Mouse (Mus musculus) heart, embryonic 12.5 days (tissue): ENCODE measurements around the gene Wbp2. TPM values are rescaled to one million over a fixed set of nuclear protein-coding genes. Genes with fewer than 3 reads are reported as not detected.
A peak's percentile ranks its signal among the peaks of the same experiment; 100 is the strongest.
"Not testable (repeated sequence)": the region's sequence is repeated elsewhere in the genome, so short reads cannot be mapped to it uniquely, and the experiment has no call there.

Experiments used
- ATAC-seq: fragments of 200-750 bp; cut with Nextera tagmentation; 2 replicates; pipeline ENCODE4 v1.8.0; 2017; ENCODE audit warnings: moderate TSS enrichment, moderate library complexity; ENCODE audit not compliant: insufficient number of reproducible peaks, low FRiP score
- H3K27ac ChIP-seq: fragments of 300-500 bp; sonication (generic); 2 replicates; pipeline ENCODE4 v1.5.1; 2016; ENCODE audit warnings: mild to moderate bottlenecking, moderate library complexity; ENCODE audit not compliant: poor library complexity, severe bottlenecking
- H3K27me3 ChIP-seq: fragments of 300-500 bp; sonication (generic); replicated peaks from 2 replicates; pipeline ENCODE4 v1.6.1; 2016; ENCODE audit warnings: mild to moderate bottlenecking, moderate library complexity
- H3K36me3 ChIP-seq: fragments of 300-500 bp; sonication (generic); 2 replicates; pipeline ENCODE4 v1.6.1; 2016; ENCODE audit warnings: mild to moderate bottlenecking, moderate library complexity
- H3K4me1 ChIP-seq: fragments of 300-500 bp; sonication (generic); replicated peaks from 2 replicates; pipeline ENCODE4 v1.6.1; 2016; ENCODE audit warnings: mild to moderate bottlenecking
- H3K4me2 ChIP-seq: fragments of 300-500 bp; sonication (generic); 2 replicates; pipeline ENCODE4 v1.6.1; 2016; ENCODE audit warnings: mild to moderate bottlenecking, moderate library complexity
- H3K4me3 ChIP-seq: fragments of 300-500 bp; sonication (generic); 2 replicates; pipeline ENCODE4 v1.5.1; 2016; ENCODE audit warnings: mild to moderate bottlenecking
- H3K9ac ChIP-seq: fragments of 300-500 bp; sonication (generic); 2 replicates; pipeline ENCODE4 v1.6.1; 2016; ENCODE audit warnings: mild to moderate bottlenecking, moderate library complexity
- H3K9me3 ChIP-seq: fragments of 300-500 bp; sonication (generic); replicated peaks from 2 replicates; pipeline ENCODE4 v1.6.1; 2016; ENCODE audit warnings: mild to moderate bottlenecking, moderate library complexity
- WGBS: fragments of 180-500 bp; shearing (Covaris S2); methylation state at CpG from one replicate; pipeline ENCODE4 v1.1.7; 2016; 5-methylcytosine and 5-hydroxymethylcytosine counted together
- polyA plus RNA-seq: library from polyadenylated mRNA; unstranded; fragments of >200 nt; fragmentation: Nextera tagmentation; extraction: Ambion mirVana; gene quantifications from 2 replicates; pipeline ENCODE4 v1.2.1, GENCODE M21; 2016

The Wbp2 gene
- polyA plus RNA-seq, 1 experiment from 2014 or later, result 137 TPM

DNA sequence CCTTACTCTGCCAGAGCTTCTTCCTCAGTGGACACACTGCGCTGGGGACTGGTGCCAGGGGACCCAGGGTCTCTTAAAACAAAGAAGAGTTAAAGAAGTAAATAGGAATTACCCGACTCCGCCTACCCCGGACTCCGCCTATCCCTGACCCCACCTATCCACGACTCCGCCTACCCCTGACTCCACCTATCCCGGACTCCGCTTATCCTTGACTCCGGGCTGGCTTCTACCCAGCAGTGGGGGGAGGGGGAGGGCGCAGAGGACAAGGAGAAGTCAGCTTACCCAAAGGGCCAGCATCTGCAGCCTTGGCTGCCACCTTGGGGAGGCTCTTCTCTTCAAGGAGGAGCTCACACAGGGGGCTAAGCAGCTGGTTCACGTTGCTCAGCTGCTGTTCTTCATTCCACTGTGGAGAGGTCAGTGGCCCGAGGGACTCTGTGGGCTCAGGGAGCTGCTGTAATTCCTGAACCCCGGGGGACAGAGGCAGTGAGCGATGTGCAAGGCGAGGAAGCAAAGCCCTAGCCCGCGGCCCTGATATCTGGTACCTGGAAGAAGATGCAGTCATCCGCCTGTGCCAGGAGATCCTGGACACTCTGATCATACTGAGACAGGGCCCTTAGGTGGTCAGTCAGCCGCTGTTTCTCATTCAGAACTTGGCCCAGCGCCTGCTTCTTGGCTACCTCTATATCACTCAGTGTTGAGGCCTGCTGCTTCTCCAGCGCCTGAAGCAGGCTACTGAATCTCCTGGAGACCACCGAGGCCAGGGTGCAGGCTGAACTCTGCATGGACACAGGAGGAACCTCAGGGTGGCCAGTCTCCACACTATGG, 40.6 kb upstream of the Wbp2 start, which contains the start of gene Trim47:
Gene Trim47 (minus strand): TSS at position 55 of the 825 bp plus-strand sequence.
- 29% methylated on average over 23 of the region's 23 CpGs for WGBS
- Histone ChIP-seq H3K4me2 (peak within 1 kb of the TSS; percentile 51), H3K36me3 (peaks cover 47% of the 10 kb centered on the region), H3K27ac (peak within 1 kb of the TSS; percentile 28), H3K9me3 (peaks cover 4% of the 10 kb centered on the region; the same call in 1 of the 2 replicates), H3K4me3 (no peak within 1 kb of the TSS), H3K9ac (peak within 1 kb of the TSS; percentile 49), H3K4me1 (peaks cover 35% of the 10 kb centered on the region), H3K27me3 (no peaks in the 10 kb centered on the region)
- ATAC-seq, result peak; percentile 62

DNA sequence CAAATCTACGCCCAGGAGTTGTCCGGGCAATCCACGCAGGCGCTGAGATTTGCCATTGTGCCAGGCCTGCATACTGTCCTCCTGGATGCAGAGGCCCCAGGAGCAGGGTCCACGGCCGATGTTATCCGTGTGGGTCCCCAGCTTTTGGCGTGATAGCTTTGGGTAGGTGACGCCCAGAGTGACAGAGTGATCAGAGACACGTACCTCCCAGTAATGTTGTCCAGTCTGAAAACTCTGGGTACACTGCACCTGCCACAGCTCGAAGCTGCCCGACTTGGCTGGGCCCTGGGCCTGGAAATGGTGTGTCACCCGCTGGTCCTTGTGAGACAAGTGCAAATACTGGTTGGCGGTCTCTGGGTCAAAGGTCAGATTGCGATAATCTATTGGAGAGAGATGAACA, 39.5 kb upstream of the Wbp2 start:
- Histone ChIP-seq H3K27me3 (no peaks in the 10 kb centered on the region), H3K9me3 (peaks cover 4% of the 10 kb centered on the region; the same call in 1 of the 2 replicates), H3K4me3 (no peak overlapping the region), H3K4me2 (no peak overlapping the region), H3K36me3 (peaks cover 46% of the 10 kb centered on the region), H3K9ac (no peak overlapping the region), H3K27ac (no peak overlapping the region), H3K4me1 (peaks cover 28% of the 10 kb centered on the region)
- WGBS, result 91% methylated on average over 15 of the region's 15 CpGs
- ATAC-seq, result no peak

DNA sequence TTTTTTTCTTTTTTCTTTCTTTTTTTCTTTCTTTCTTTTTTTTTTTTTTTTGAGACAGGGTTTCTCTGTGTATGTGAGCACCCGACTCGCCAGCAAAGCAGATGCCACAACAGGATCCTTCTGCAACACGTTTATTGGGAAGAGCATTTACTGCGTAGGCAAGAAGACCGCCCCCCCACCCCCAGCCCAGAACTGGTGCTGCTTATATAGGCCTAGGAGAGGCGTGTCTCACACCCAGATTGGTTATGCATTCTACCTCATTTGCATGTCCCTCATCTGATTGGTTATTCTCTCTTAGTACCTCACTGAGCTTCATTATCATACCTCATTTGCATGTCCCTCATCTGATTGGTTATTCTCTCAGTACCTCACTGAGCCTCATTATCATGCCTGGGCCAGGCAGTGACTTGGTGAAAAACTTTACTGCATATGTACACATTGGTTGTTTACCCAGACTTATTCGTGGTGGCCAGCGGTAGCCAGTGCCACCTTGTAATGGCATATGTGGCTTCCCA, 35.0 kb upstream of the Wbp2 start:
- H3K4me1 ChIP-seq, H3K4me2 ChIP-seq, H3K27ac ChIP-seq, H3K9ac ChIP-seq, H3K4me3 ChIP-seq, H3K9me3 ChIP-seq, ATAC-seq, H3K27me3 ChIP-seq: not testable (repeated sequence)
- peaks cover 50% of the 10 kb centered on the region for H3K36me3 ChIP-seq
- 88% methylated on average over 8 of the region's 8 CpGs for WGBS

DNA sequence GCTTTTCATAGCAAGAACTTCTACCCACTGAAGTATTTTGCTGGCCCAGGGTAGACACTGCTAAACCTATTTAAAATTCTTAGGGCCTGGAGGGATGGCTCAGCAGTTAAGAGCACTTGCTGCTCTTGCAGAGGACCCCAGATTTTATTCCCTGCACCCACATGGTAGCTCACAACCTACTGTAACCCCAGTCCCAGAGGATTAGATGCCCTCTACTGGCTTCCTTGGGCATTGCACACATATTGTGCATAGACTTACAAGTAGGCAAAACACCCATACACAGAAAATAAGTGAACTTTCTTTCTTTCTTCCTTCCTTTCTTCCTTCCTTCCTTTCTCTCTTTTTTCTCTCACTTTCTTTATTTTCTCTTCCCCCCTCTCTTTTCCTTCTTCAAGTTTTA, 31.0 kb upstream of the Wbp2 start:
- H3K9me3 ChIP-seq, result 0 out of 2 replicates have a peak, but pooled peaks cover 3% of the 10 kb centered on the region
- no peak overlapping the region for H3K4me2 ChIP-seq
- no peaks in the 10 kb centered on the region for H3K27me3 ChIP-seq
- no peak overlapping the region for H3K27ac ChIP-seq
- ATAC-seq, result no peak
- H3K4me3 ChIP-seq, result no peak overlapping the region
- H3K4me1 ChIP-seq, result no peaks in the 10 kb centered on the region
- H3K36me3 ChIP-seq, result peaks cover 18% of the 10 kb centered on the region
- H3K9ac ChIP-seq, result no peak overlapping the region

DNA sequence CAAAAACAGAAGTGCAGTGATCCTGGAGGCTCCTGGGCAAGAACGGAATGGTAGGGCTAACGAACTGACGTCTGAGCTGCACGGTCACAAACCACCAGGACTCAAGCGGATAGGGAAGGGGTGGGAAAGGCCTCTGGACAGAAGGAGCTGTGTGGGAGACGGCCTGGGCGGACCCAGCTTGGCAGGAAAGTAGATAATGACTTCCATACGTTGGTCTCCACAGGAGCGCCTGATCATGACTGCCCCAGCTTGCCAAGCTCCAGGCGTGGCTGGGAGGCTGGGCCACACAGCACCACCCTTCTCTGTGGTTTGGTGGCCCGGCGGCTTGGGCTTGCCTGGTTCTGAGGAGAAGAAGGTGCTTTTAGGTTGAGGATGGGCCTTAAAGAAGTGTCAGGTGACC, 30.4 kb upstream of the Wbp2 start:
- H3K4me2 ChIP-seq, result no peak overlapping the region
- peak overlapping the region; percentile 25; the same call in 1 of the 2 replicates for H3K27ac ChIP-seq
- 63% methylated on average over 12 of the region's 12 CpGs for WGBS

DNA sequence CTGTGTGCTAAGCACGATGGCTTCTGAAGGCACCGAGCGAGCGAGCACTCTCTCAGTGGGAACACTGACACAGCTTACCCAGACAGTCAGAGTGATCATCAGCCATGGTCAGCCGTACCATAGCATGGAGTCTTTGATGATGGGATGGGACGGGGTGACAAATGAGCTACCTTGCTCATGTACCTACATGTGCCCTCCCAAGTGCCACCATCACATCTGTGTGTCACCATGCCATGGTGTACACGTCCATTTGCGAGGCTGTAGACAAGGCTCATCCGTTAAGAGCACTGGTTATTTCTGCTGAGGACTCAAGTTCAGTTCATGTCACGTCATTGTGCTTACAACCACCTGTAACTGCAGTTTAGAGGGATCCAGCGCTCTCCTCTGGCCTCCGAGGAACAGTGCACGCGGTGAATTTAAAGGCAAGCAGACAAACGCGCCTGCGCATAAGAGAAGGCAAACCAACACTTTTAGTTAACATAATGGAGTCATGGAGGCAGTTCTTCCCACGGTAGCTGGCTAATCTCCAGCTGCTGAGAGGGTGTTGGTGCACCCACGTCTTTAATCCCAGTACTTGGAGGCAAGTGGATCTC, 24.9 kb upstream of the Wbp2 start:
- no peak overlapping the region for H3K9ac ChIP-seq
- WGBS, result 84% methylated on average over 19 of the region's 19 CpGs
- no peak overlapping the region for H3K27ac ChIP-seq
- no peak overlapping the region for H3K4me3 ChIP-seq
- no peak overlapping the region for H3K4me2 ChIP-seq
- H3K36me3 ChIP-seq, result no peaks in the 10 kb centered on the region; the same call in 1 of the 2 replicates
- ATAC-seq, result no peak
- H3K4me1 ChIP-seq, result peaks cover 34% of the 10 kb centered on the region
- 0 out of 2 replicates have a peak, but pooled peaks cover 3% of the 10 kb centered on the region for H3K27me3 ChIP-seq
- H3K9me3 ChIP-seq, result no peaks in the 10 kb centered on the region

More for the DNA sequence above, 30.4 kb upstream of the Wbp2 start:
- H3K36me3 ChIP-seq, result peaks cover 12% of the 10 kb centered on the region
- H3K9ac ChIP-seq, result no peak overlapping the region
- ATAC-seq, result no peak
- no peak overlapping the region for H3K4me3 ChIP-seq
- H3K4me1 ChIP-seq, result no peaks in the 10 kb centered on the region
- 0 out of 2 replicates have a peak, but pooled peaks cover 3% of the 10 kb centered on the region for H3K9me3 ChIP-seq
- no peaks in the 10 kb centered on the region for H3K27me3 ChIP-seq

DNA sequence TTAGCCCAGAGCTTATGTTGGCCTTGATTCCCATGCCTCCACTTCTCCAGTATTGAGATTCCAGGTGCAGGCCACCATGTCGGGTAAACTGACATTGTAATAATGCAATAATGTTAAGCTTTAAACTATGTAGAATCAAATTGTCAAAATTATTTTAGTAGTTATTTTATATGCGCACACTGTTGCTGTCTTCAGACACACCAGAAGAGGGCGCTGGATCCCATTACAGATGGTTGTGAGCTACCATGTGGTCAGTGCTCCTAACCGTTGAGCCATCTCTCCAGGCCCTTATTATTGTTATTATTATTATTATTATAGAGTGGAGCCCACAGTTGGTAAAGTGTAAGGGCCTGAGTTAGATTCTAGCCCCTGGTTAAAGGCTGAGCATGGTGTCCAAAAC, 24.3 kb upstream of the Wbp2 start:
- WGBS, result 78% methylated on average over 4 of the region's 4 CpGs
- ATAC-seq, result no peak
- peak overlapping the region; percentile 74; the same call in 1 of the 2 replicates for H3K27ac ChIP-seq
- 0 out of 2 replicates have a peak overlapping the region, but pooled peaks have one; percentile 96 for H3K9ac ChIP-seq
- H3K27me3 ChIP-seq, result 0 out of 2 replicates have a peak, but pooled peaks cover 3% of the 10 kb centered on the region
- H3K4me2 ChIP-seq, result peak overlapping the region; percentile 89
- H3K9me3 ChIP-seq, result no peaks in the 10 kb centered on the region
- peak overlapping the region; percentile 83; the same call in 1 of the 2 replicates for H3K4me3 ChIP-seq
- peaks cover 2% of the 10 kb centered on the region; the same call in 1 of the 2 replicates for H3K36me3 ChIP-seq
- peaks cover 40% of the 10 kb centered on the region for H3K4me1 ChIP-seq

DNA sequence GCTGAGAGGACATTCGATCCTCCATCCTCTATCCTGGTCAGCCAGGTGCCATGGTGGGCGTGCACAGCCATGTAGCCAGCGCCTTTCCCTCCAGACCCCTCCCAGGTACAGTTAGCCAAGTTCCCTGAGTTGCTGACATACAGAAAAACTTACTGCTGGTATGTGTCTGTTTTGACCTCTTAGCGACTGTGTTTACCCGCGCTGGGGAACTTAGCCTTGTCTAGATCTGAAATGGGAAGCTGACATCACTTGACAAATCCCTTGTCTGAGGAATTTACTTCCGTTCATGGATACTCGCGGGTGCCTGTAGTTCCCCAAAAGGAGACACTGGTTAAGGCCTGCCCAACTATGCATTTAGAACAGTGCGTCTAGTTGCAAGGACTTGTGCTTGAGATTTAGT, 23.7 kb upstream of the Wbp2 start:
- H3K27me3 ChIP-seq, result 0 out of 2 replicates have a peak, but pooled peaks cover 3% of the 10 kb centered on the region
- WGBS, result 14% methylated on average over 10 of the region's 10 CpGs
- no peaks in the 10 kb centered on the region for H3K9me3 ChIP-seq
- H3K4me3 ChIP-seq, result peak overlapping the region; percentile 83
- peaks cover 7% of the 10 kb centered on the region for H3K36me3 ChIP-seq
- H3K27ac ChIP-seq, result peak overlapping the region; percentile 74
- peaks cover 45% of the 10 kb centered on the region for H3K4me1 ChIP-seq
- H3K4me2 ChIP-seq, result peak overlapping the region; percentile 89
- H3K9ac ChIP-seq, result peak overlapping the region; percentile 96
- ATAC-seq, result peak; percentile 15; the same call in 1 of the 2 replicates

DNA sequence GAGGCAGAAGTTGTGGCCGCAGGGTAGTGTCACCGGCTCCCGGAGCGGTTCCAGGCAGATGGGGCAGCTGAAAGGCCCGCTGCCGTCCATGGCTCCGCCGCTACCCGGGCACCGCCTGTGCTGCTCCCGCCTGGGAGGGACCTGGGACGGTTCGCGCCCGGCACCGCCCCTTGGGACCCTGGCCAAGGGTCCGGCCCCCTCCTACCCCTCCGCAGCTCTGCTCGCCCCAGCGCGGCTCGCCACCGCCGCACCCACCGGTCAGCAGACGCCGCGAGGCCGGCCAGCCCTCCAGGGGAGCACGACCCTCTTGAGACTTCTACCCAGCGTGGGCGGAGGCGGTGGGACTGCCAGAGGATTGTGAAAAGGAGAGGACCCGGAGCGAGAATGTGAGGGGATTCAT, 23.3 kb upstream of the Wbp2 start:
- H3K9me3 ChIP-seq, result no peaks in the 10 kb centered on the region
- peaks cover 46% of the 10 kb centered on the region for H3K4me1 ChIP-seq
- H3K36me3 ChIP-seq, result peaks cover 10% of the 10 kb centered on the region
- WGBS, result under 1% methylated on average over 30 of the region's 35 CpGs
- peak overlapping the region; percentile 83 for H3K4me3 ChIP-seq
- peak; percentile 83 for ATAC-seq
- peak overlapping the region; percentile 96 for H3K9ac ChIP-seq
- H3K27me3 ChIP-seq, result 0 out of 2 replicates have a peak, but pooled peaks cover 3% of the 10 kb centered on the region
- H3K27ac ChIP-seq, result peak overlapping the region; percentile 74
- H3K4me2 ChIP-seq, result peak overlapping the region; percentile 89

DNA sequence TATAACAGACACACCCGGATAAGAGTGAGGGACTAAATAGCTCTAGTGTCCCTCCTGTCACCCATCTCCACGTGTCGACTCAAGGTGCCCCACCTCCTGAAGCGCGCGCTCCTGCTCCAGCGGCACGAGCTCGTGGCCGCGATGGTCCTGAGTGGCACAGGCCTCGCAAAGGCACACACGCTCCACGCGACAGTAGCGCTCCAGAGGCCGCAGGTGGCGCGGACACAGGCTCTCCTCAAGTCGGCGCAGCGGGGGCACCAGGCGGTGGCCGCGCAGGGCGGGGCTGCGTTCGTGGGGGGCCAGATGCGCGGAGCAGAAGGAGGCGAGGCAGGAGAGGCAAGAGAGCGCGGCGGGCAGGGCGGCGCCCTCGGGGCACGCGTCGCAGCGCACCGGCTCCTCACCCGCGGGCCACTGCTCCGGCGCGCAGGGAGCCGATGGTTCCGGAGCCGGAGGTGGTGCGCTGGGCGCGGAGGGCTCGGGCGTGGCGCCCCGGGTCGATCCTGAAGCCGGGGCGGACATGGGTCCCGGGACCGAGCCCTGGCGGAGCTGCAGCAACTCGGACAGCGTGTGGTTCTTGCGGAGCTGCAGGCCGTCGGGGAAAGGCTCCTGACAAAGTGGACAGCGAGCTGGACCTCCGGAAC, 22.8 kb upstream of the Wbp2 start:
- H3K27ac ChIP-seq, result peak overlapping the region; percentile 74
- 2% methylated on average over 70 of the region's 70 CpGs for WGBS
- peaks cover 52% of the 10 kb centered on the region for H3K4me1 ChIP-seq
- peak overlapping the region; percentile 89 for H3K4me2 ChIP-seq
- H3K4me3 ChIP-seq, result peak overlapping the region; percentile 83
- no peaks in the 10 kb centered on the region for H3K9me3 ChIP-seq
- ATAC-seq, result peak; percentile 23
- H3K9ac ChIP-seq, result peak overlapping the region; percentile 96
- H3K36me3 ChIP-seq, result peaks cover 10% of the 10 kb centered on the region
- H3K27me3 ChIP-seq, result 0 out of 2 replicates have a peak, but pooled peaks cover 3% of the 10 kb centered on the region
